Comparison of ENCODE assay signal across 7 mouse cellular contexts in the genomic region with DNA sequence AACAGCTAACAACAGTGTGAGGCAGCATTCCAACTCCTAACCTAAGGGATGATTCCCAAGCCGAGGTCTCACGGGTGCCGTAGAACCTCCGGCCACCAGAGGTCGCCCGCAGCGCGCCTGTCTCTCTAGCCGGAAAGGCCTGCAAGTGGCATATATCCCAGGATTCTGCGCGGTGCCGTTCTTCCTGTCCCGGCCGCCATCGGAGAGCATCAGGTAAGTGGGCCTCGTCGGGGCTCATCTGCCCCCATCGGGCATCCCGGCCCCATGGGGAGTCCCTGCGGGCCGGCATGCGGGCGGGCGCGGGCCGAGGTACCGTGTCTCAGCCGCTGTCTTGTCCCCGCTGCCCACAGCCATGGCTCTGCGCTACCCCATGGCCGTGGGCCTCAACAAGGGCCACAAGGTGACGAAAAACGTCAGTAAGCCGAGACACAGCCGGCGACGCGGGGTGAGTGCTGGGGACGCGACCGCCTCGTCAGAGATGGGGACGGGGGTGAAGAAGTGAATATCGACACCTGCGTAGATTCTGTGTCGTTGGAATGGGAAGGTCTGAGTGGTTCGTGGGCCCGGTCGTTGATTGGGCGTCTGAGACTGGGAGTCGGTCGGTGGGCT. TPM values are rescaled to one million over a fixed set of nuclear protein-coding genes. Genes with fewer than 3 reads are reported as not detected.
DNase-seq lines count a peak whose midpoint lies in the region; ATAC-seq lines count a peak whose summit lies in the region.

Gene Rpl36, plus strand, starts transcription at position 181 of the 609 bp plus-strand sequence.

- intact Hi-C loops in gastrocnemius, postnatal 36 days (cut with DNase I), result loop anchor here (5.0 kb wide), 2 partner anchors 54 to 144 kb away; partner anchors contain the start of gene Nrtn
- intact Hi-C loops in left cerebral cortex, postnatal 25 days (cut with DNase I), result loop anchor here (5.0 kb wide), 1 partner anchor 59 kb away; the partner anchor contains the start of gene Ranbp3

- H3K4me3 ChIP-seq in intestine, embryonic 15.5 days (replicated peaks), result peak within 1 kb of the TSS; percentile 74
- peak within 1 kb of the TSS; percentile 84 for H3K4me3 ChIP-seq in midbrain, embryonic 10.5 days

- H3K9me3 ChIP-seq in intestine, embryonic 15.5 days, result no peaks in the 10 kb centered on the region
- H3K9me3 ChIP-seq in midbrain, embryonic 10.5 days (replicated peaks), result no peaks in the 10 kb centered on the region

- peak within 1 kb of the TSS; percentile 85 for H3K4me2 ChIP-seq in intestine, embryonic 15.5 days (replicated peaks)

- under 1% methylated on average over 52 of the region's 52 CpGs for WGBS in intestine, embryonic 15.5 days
- WGBS in midbrain, embryonic 10.5 days, result under 1% methylated on average over 52 of the region's 52 CpGs

- H3K36me3 ChIP-seq in intestine, embryonic 15.5 days, result peaks cover 33% of the 10 kb centered on the region
- peaks cover 44% of the 10 kb centered on the region for H3K36me3 ChIP-seq in midbrain, embryonic 10.5 days

- peak within 1 kb of the TSS; percentile 88 for H3K27ac ChIP-seq in intestine, embryonic 15.5 days
- H3K27ac ChIP-seq in midbrain, embryonic 10.5 days (replicated peaks), result peak within 1 kb of the TSS; percentile 95

- DNase-seq in adrenal gland, adult 18-20 months (ENCODE audit: low spot score in 2 of 2), result peak; percentile 96 to 98
- DNase-seq in embryo, embryonic 11 days, result peak; percentile 93
- peak; percentile 94 for DNase-seq in gastrocnemius, postnatal 36 days
- DNase-seq in left cerebral cortex, postnatal 25 days (ENCODE audit: low spot score in 2 of 2), result peak; percentile 96 to 98
- DNase-seq in midbrain, embryonic 10.5 days (ENCODE audit: low spot score), result peak; percentile 95
- DNase-seq in right cerebral cortex, postnatal 4 days, result peak; percentile 98

- ATAC-seq in intestine, embryonic 15.5 days, result peak; percentile 56

- H3K27me3 ChIP-seq in intestine, embryonic 15.5 days (replicated peaks), result no peaks in the 10 kb centered on the region
- no peaks in the 10 kb centered on the region for H3K27me3 ChIP-seq in midbrain, embryonic 10.5 days (ENCODE audit: low read depth, poor library complexity, severe bottlenecking)

- H3K9ac ChIP-seq in intestine, embryonic 15.5 days, result peak within 1 kb of the TSS; percentile 77

- peaks cover 31% of the 10 kb centered on the region for H3K4me1 ChIP-seq in intestine, embryonic 15.5 days (replicated peaks)
- peaks cover 58% of the 10 kb centered on the region for H3K4me1 ChIP-seq in midbrain, embryonic 10.5 days

RNA-seq across cellular contexts. Expression of gene Rpl36, which starts in this region (rescaled TPM):
- total RNA-seq in adrenal gland, adult 18-20 months (2021), result 100 to 1,000 TPM; 765 to 908 TPM
- total RNA-seq in gastrocnemius, postnatal 36 days (2021), result 100 to 1,000 TPM; 482 to 579 TPM
- polyA plus RNA-seq in intestine, embryonic 15.5 days (2015; fragmentation: Nextera tagmentation; extraction: Ambion mirVana), result 1,919 and 1,958 TPM in 2 replicates
- total RNA-seq in left cerebral cortex, postnatal 25 days (2021), result 100 to 1,000 TPM; 334 to 355 TPM
- polyA plus RNA-seq in midbrain, embryonic 10.5 days (2016; fragmentation: Nextera tagmentation; extraction: Ambion mirVana), result 1,286 and 1,494 TPM in 2 replicates

Comparison
In these comparisons a context has a peak if more than half of its experiments do, and no peak if none do; other contexts are left out.
1. Peak in every context shown above with its lines: DNase-seq, ATAC-seq, H3K4me3 ChIP-seq and H3K27ac ChIP-seq.